Mouse (Mus musculus): Measurements from ENCODE around the gene Shisal2a. TPM values are rescaled to one million over a fixed set of nuclear protein-coding genes. Genes with fewer than 3 reads are reported as not detected.

Shisal2a gene
- polyA plus RNA-seq, 1 experiment from 2014 or later, result 0.50 TPM

GRCm38 (mm10) chr4:108323588-108323987, 59.6 kb downstream of the Shisal2a start:
- no peak for TF ChIP-seq CTCF (IDR thresholded peaks at IDR 0.05; ENCODE audit: low read depth)
- Histone ChIP-seq H3K36me3 (ENCODE audit: control insufficient read depth, insufficient read depth) (no peaks in the 10 kb centered on the region), H3K4me1 (replicated peaks; ENCODE audit: control insufficient read depth, insufficient read depth, low read length) (no peaks in the 10 kb centered on the region; the same call in 1 of the 2 replicates), H3K9ac (ENCODE audit: low read depth, low read length) (no peak overlapping the region), H3K9me3 (ENCODE audit: control insufficient read depth) (no peaks in the 10 kb centered on the region), H3K4me2 (replicated peaks; ENCODE audit: low read depth) (no peak overlapping the region), H3K27ac (ENCODE audit: low read depth, low read length) (no peak overlapping the region), H3K27me3 (replicated peaks; ENCODE audit: control insufficient read depth, insufficient read depth, low read length) (no peaks in the 10 kb centered on the region), H3K4me3 (ENCODE audit: low read depth, low read length) (no peak overlapping the region)
- 67% methylated on average over 5 of the region's 5 CpGs for WGBS
- ATAC-seq, result no peak

GRCm38 (mm10) chr4:108320627-108321380, 62.3 kb downstream of the Shisal2a start:
- H3K9me3 ChIP-seq (ENCODE audit: control insufficient read depth), result no peaks in the 10 kb centered on the region
- H3K27me3 ChIP-seq (replicated peaks; ENCODE audit: control insufficient read depth, insufficient read depth, low read length), result no peaks in the 10 kb centered on the region
- no peak overlapping the region for H3K4me3 ChIP-seq (ENCODE audit: low read depth, low read length)
- WGBS, result 75% methylated on average over 7 of the region's 7 CpGs
- no peak for ATAC-seq
- no peak overlapping the region for H3K4me2 ChIP-seq (replicated peaks; ENCODE audit: low read depth)
- no peak overlapping the region for H3K9ac ChIP-seq (ENCODE audit: low read depth, low read length)
- no peaks in the 10 kb centered on the region for H3K36me3 ChIP-seq (ENCODE audit: control insufficient read depth, insufficient read depth)
- no peak for TF ChIP-seq CTCF (IDR thresholded peaks at IDR 0.05; ENCODE audit: low read depth)
- H3K4me1 ChIP-seq (replicated peaks; ENCODE audit: control insufficient read depth, insufficient read depth, low read length), result no peaks in the 10 kb centered on the region
- H3K27ac ChIP-seq (ENCODE audit: low read depth, low read length), result no peak overlapping the region

DNA sequence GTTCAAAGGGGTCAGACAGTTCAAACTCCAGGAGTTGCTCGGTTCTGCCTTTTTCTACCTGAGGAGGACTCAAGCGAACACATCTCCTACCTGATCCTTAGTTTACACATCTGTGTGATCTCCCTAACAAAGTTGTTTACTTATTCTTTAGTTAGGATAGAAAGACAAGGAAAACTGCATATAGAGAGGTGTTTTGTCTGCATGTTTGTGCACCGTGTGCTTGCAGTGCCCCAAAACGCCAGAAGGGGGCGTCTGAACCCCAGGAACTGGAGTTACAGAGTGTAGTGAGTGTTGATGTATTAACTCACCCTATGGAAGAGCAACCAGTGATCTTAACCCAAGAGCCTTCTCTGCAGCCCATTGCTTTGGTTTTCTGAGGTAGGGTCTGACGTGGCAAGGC, 63.4 kb downstream of the Shisal2a start:
- H3K9me3 ChIP-seq (ENCODE audit: control insufficient read depth), result no peaks in the 10 kb centered on the region
- H3K4me1 ChIP-seq (replicated peaks; ENCODE audit: control insufficient read depth, insufficient read depth, low read length), result no peaks in the 10 kb centered on the region
- no peak for ATAC-seq
- H3K4me2 ChIP-seq (replicated peaks; ENCODE audit: low read depth), result no peak overlapping the region
- peak; percentile 56; the same call in 1 of the 2 replicates for TF ChIP-seq CTCF (IDR thresholded peaks at IDR 0.05; ENCODE audit: low read depth)
- H3K27me3 ChIP-seq (replicated peaks; ENCODE audit: control insufficient read depth, insufficient read depth, low read length), result no peaks in the 10 kb centered on the region
- H3K4me3 ChIP-seq (ENCODE audit: low read depth, low read length), result no peak overlapping the region
- 80% methylated on average over 6 of the region's 6 CpGs for WGBS
- H3K27ac ChIP-seq (ENCODE audit: low read depth, low read length), result no peak overlapping the region
- H3K9ac ChIP-seq (ENCODE audit: low read depth, low read length), result no peak overlapping the region
- no peaks in the 10 kb centered on the region for H3K36me3 ChIP-seq (ENCODE audit: control insufficient read depth, insufficient read depth)

GRCm38 (mm10) chr4:108318649-108319615, 64.2 kb downstream of the Shisal2a start:
- no peak overlapping the region for H3K27ac ChIP-seq (ENCODE audit: low read depth, low read length)
- no peak overlapping the region for H3K4me2 ChIP-seq (replicated peaks; ENCODE audit: low read depth)
- ATAC-seq, result peak; percentile 48
- H3K4me3 ChIP-seq (ENCODE audit: low read depth, low read length), result no peak overlapping the region
- H3K9ac ChIP-seq (ENCODE audit: low read depth, low read length), result no peak overlapping the region
- H3K9me3 ChIP-seq (ENCODE audit: control insufficient read depth), result no peaks in the 10 kb centered on the region
- H3K4me1 ChIP-seq (replicated peaks; ENCODE audit: control insufficient read depth, insufficient read depth, low read length), result no peaks in the 10 kb centered on the region
- H3K36me3 ChIP-seq (ENCODE audit: control insufficient read depth, insufficient read depth), result no peaks in the 10 kb centered on the region
- no peaks in the 10 kb centered on the region for H3K27me3 ChIP-seq (replicated peaks; ENCODE audit: control insufficient read depth, insufficient read depth, low read length)
- no peak for TF ChIP-seq CTCF (IDR thresholded peaks at IDR 0.05; ENCODE audit: low read depth)
- WGBS, result 43% methylated on average over 7 of the region's 8 CpGs

Other genes starting within 250 kb of the Shisal2a start
- gene Scp2, start 238.4 kb downstream of the Shisal2a start, polyA plus RNA-seq (2015; fragmentation: Nextera tagmentation; extraction: Ambion mirVana), result 943 and 956 TPM in 2 replicates
- gene Echdc2, start 217.9 kb downstream of the Shisal2a start, polyA plus RNA-seq (2015; fragmentation: Nextera tagmentation; extraction: Ambion mirVana), result 20.6 and 20.8 TPM in 2 replicates
- gene Zyg11a, start 165.3 kb downstream of the Shisal2a start, polyA plus RNA-seq (2015; fragmentation: Nextera tagmentation; extraction: Ambion mirVana), result 0.10 and 0.18 TPM in 2 replicates
- gene Zyg11b, start 82.3 kb downstream of the Shisal2a start, polyA plus RNA-seq (2015; fragmentation: Nextera tagmentation; extraction: Ambion mirVana), result 4.0 and 4.3 TPM in 2 replicates
- 83.6 and 91.4 TPM in 2 replicates for gene Coa7, start 55.2 kb downstream of the Shisal2a start, polyA plus RNA-seq (2015; fragmentation: Nextera tagmentation; extraction: Ambion mirVana)
- gene Gpx7, start 23.6 kb upstream of the Shisal2a start, polyA plus RNA-seq (2015; fragmentation: Nextera tagmentation; extraction: Ambion mirVana), result 21.7 and 22.9 TPM in 2 replicates
- gene Tut4, start 76.1 kb upstream of the Shisal2a start, polyA plus RNA-seq (2015; fragmentation: Nextera tagmentation; extraction: Ambion mirVana), result 19.1 and 22.8 TPM in 2 replicates
- 64.1 and 65.2 TPM in 2 replicates for gene Prpf38a, start 196.0 kb upstream of the Shisal2a start, polyA plus RNA-seq (2015; fragmentation: Nextera tagmentation; extraction: Ambion mirVana)
- 3.1 and 3.2 TPM in 2 replicates for gene Orc1, start 196.1 kb upstream of the Shisal2a start, polyA plus RNA-seq (2015; fragmentation: Nextera tagmentation; extraction: Ambion mirVana)
- gene Cc2d1b, start 236.6 kb upstream of the Shisal2a start, polyA plus RNA-seq (2015; fragmentation: Nextera tagmentation; extraction: Ambion mirVana), result 25.7 and 26.7 TPM in 2 replicates

Data from intestine, postnatal 0 days (tissue).